8 mouse cellular contexts compared by ENCODE assay signal in the genomic region with DNA sequence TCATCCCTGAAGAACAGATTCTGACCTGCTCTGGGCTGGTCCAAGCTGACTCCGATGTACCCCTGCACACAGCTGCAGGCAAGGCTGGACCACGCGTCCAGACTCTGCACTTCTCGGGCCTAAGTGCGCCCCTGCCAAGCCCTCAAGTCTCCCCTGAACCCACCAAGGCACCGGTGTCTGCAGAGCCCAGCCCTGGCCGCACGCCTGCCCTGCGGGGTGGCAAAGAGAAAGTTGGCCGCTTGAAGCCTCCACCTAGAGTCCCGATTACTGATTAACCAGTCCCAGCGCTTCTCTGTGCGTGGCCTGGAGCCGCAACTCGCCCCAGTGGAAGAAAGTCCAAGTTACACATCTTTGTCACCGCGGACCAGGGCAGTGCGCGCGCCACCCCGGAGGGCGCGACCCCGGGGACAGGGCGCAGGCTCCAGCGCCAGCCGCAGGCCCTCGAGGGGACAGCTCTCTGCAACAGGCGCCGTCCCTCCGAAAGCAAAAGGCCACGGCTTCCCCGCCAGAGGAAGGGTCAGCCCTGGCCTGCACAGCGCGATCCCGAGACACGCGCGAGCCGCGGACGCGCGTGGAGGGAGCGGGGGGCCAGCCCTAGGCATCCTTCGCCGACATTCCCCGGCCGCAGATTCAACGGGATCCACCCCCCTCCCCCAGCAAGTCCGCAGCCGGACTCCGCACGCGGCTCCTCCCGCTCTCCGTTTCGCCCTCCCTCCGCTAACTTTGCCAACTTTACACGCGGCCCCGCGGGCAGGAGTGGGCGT. TPM values are rescaled to one million over a fixed set of nuclear protein-coding genes. Genes with fewer than 3 reads are reported as not detected.
A peak's percentile ranks its signal among the peaks of the same experiment; 100 is the strongest.
DNase-seq lines count a peak whose midpoint lies in the region; ATAC-seq and TF ChIP-seq lines count a peak whose summit lies in the region.

No protein-coding gene starts in this region.

- TF ChIP-seq CTCF in kidney, postnatal 0 days (IDR thresholded peaks at IDR 0.05; ENCODE audit: low read depth): peak; percentile 10; the same call in 1 of the 2 replicates

- H3K4me2 ChIP-seq in heart, embryonic 13.5 days: peak overlapping the region; percentile 99
- H3K4me2 ChIP-seq in kidney, postnatal 0 days (ENCODE audit: low read length): peak overlapping the region; percentile 98

- DNase-seq in Muller cell, postnatal 12 days (ENCODE audit: inconsistent ontology term): peak; percentile 78
- DNase-seq in kidney, postnatal 0 days (ENCODE audit: low spot score): peak; percentile 68
- peak; percentile 64 for DNase-seq in midbrain, embryonic 10.5 days (ENCODE audit: low spot score)
- DNase-seq in urinary bladder, adult 18-20 months (ENCODE audit: low spot score in 2 of 2): no peak
- DNase-seq in spleen, postnatal 14 days (ENCODE audit: low spot score in 2 of 2): no peak

- peaks cover 14% of the 10 kb centered on the region for H3K27me3 ChIP-seq in erythroblast, embryonic 14.5 days (ENCODE audit: control insufficient read depth)
- H3K27me3 ChIP-seq in heart, embryonic 13.5 days (replicated peaks): peaks cover 38% of the 10 kb centered on the region; the same call in 1 of the 2 replicates
- H3K27me3 ChIP-seq in kidney, postnatal 0 days (ENCODE audit: insufficient read depth, low read length): no peaks in the 10 kb centered on the region
- H3K27me3 ChIP-seq in midbrain, embryonic 10.5 days (ENCODE audit: low read depth, poor library complexity, severe bottlenecking): peaks cover 18% of the 10 kb centered on the region

- peak overlapping the region; percentile 81 for H3K9ac ChIP-seq in heart, embryonic 13.5 days
- peak overlapping the region; percentile 82 for H3K9ac ChIP-seq in kidney, postnatal 0 days (ENCODE audit: low read depth, low read length)

- H3K27ac ChIP-seq in heart, embryonic 13.5 days (replicated peaks): 0 out of 2 replicates have a peak overlapping the region, but pooled peaks have one; percentile 1
- peak overlapping the region; percentile 90 for H3K27ac ChIP-seq in kidney, postnatal 0 days
- H3K27ac ChIP-seq in midbrain, embryonic 10.5 days (replicated peaks): peak overlapping the region; percentile 87

- H3K9me3 ChIP-seq in erythroblast, embryonic 14.5 days (ENCODE audit: control insufficient read depth, low read length): peaks cover 4% of the 10 kb centered on the region
- H3K9me3 ChIP-seq in heart, embryonic 13.5 days: no peaks in the 10 kb centered on the region
- H3K9me3 ChIP-seq in kidney, postnatal 0 days (replicated peaks; ENCODE audit: low read length): no peaks in the 10 kb centered on the region
- no peaks in the 10 kb centered on the region for H3K9me3 ChIP-seq in midbrain, embryonic 10.5 days (replicated peaks)

- ATAC-seq in erythroblast, adult 5-6 weeks (replicated peaks; ENCODE audit: low FRiP score, poor library complexity, severe bottlenecking): no peak
- peak; percentile 32 for ATAC-seq in heart, embryonic 13.5 days (ENCODE audit: extremely low read depth, insufficient number of reproducible peaks, low FRiP score, low TSS enrichment)
- peak; percentile 53 for ATAC-seq in kidney, postnatal 0 days (replicated peaks; ENCODE audit: low FRiP score, low read depth)

- peaks cover 9% of the 10 kb centered on the region for H3K4me1 ChIP-seq in erythroblast, embryonic 14.5 days (ENCODE audit: control insufficient read depth)
- H3K4me1 ChIP-seq in heart, embryonic 13.5 days: peaks cover 14% of the 10 kb centered on the region
- peaks cover 17% of the 10 kb centered on the region; the same call in 1 of the 2 replicates for H3K4me1 ChIP-seq in kidney, postnatal 0 days (replicated peaks; ENCODE audit: insufficient read depth, low read length)
- H3K4me1 ChIP-seq in midbrain, embryonic 10.5 days: peaks cover 39% of the 10 kb centered on the region

- H3K4me3 ChIP-seq in erythroblast, embryonic 14.5 days (replicated peaks): peak overlapping the region; percentile 57
- peak overlapping the region; percentile 76 for H3K4me3 ChIP-seq in heart, embryonic 13.5 days
- peak overlapping the region; percentile 74 for H3K4me3 ChIP-seq in kidney, postnatal 0 days (replicated peaks; ENCODE audit: low read depth, low read length)
- H3K4me3 ChIP-seq in midbrain, embryonic 10.5 days: peak overlapping the region; percentile 81

- no peaks in the 10 kb centered on the region for H3K36me3 ChIP-seq in erythroblast, embryonic 14.5 days (ENCODE audit: control insufficient read depth)
- H3K36me3 ChIP-seq in heart, embryonic 13.5 days: no peaks in the 10 kb centered on the region
- H3K36me3 ChIP-seq in kidney, postnatal 0 days (ENCODE audit: insufficient read depth, low read length): no peaks in the 10 kb centered on the region
- no peaks in the 10 kb centered on the region for H3K36me3 ChIP-seq in midbrain, embryonic 10.5 days

- 2% methylated on average over 63 of the region's 64 CpGs for WGBS in heart, embryonic 13.5 days
- 2% methylated on average over 59 of the region's 64 CpGs for WGBS in kidney, postnatal 0 days
- WGBS in midbrain, embryonic 10.5 days: 2% methylated on average over 64 of the region's 64 CpGs

RNA-seq across cellular contexts. Expression of a gene that starts 0.5 kb away (rescaled TPM):
- 0.01 and 0.02 TPM in 2 replicates for polyA plus RNA-seq in erythroblast, embryonic 14.5 days (2012)
- total RNA-seq in erythroblast, adult 5-6 weeks (2015; ENCODE audit: low replicate concordance): 0.42 and 1.2 TPM in 2 replicates
- 0.28 and 0.85 TPM in 2 replicates for total RNA-seq in erythroblast, adult 5-6 weeks (2017; ENCODE audit: low replicate concordance)
- 14.4 and 14.8 TPM in 2 replicates for polyA plus RNA-seq in heart, embryonic 13.5 days (2015; fragmentation: Nextera tagmentation; extraction: Ambion mirVana)
- 4.8 and 5.0 TPM in 2 replicates for polyA plus RNA-seq in kidney, postnatal 0 days (2015; fragmentation: Nextera tagmentation; extraction: Ambion mirVana)
- polyA plus RNA-seq in midbrain, embryonic 10.5 days (2016; fragmentation: Nextera tagmentation; extraction: Ambion mirVana): 2.7 and 2.9 TPM in 2 replicates

RNA-seq across cellular contexts. Expression of a gene that starts 6.1 kb away (rescaled TPM):
- not detected in 2 replicates for polyA plus RNA-seq in erythroblast, embryonic 14.5 days (2012)
- not detected in 2 replicates for total RNA-seq in erythroblast, adult 5-6 weeks (2015; ENCODE audit: low replicate concordance)
- not detected in 2 replicates for total RNA-seq in erythroblast, adult 5-6 weeks (2017; ENCODE audit: low replicate concordance)
- not detected in 2 replicates for polyA plus RNA-seq in heart, embryonic 13.5 days (2015; fragmentation: Nextera tagmentation; extraction: Ambion mirVana)
- polyA plus RNA-seq in kidney, postnatal 0 days (2015; fragmentation: Nextera tagmentation; extraction: Ambion mirVana): 0.12 and 0.22 TPM in 2 replicates
- 0.10 TPM in 1 of 2 replicates, not detected in the other for polyA plus RNA-seq in midbrain, embryonic 10.5 days (2016; fragmentation: Nextera tagmentation; extraction: Ambion mirVana)

Comparison
In these comparisons a context has a peak if more than half of its experiments do, and no peak if none do; other contexts are left out.
1. DNase-seq: peak in Muller cell, postnatal 12 days (single experiment), kidney, postnatal 0 days (single experiment) and midbrain, embryonic 10.5 days (single experiment); none in urinary bladder, adult 18-20 months (0 of 2) and spleen, postnatal 14 days (0 of 2).
2. H3K27ac ChIP-seq: peak in every context shown above with its lines; median percentile 90 in kidney, postnatal 0 days; 87 in midbrain, embryonic 10.5 days; 1 in heart, embryonic 13.5 days.
3. Peak in every context shown above with its lines, with median percentiles within 50 percentile points of each other: H3K4me3 ChIP-seq.